Mouse (Mus musculus): ENCODE measurements at regions not wholly inside any gene's neighbourhood (a gene's known extent, or its start where the extent isn't known, plus 50 kb on each side); places are given as distances from the start of the nearest gene placed in this dataset.
A peak's percentile ranks its signal among the peaks of the same experiment; 100 is the strongest.

- no peak for DNase-seq
Measured at GRCm38 (mm10) chr11:10798079-10798478, 315.9 kb upstream of the Vwc2 start.

GRCm38 (mm10) chr11:10840191-10840590, 273.8 kb upstream of the Vwc2 start:
- DNase-seq = no peak

- DNase-seq = no peak
Measured at GRCm38 (mm10) chr11:10841083-10841482, 272.9 kb upstream of the Vwc2 start.

- DNase-seq = no peak
Measured at GRCm38 (mm10) chr11:10872267-10872666, 241.8 kb upstream of the Vwc2 start.

- DNase-seq = no peak
Measured at GRCm38 (mm10) chr11:10893302-10893701, 220.7 kb upstream of the Vwc2 start.

- peak; percentile 7 for DNase-seq
Measured at GRCm38 (mm10) chr11:10923998-10924397, 190.0 kb upstream of the Vwc2 start.

GRCm38 (mm10) chr11:10952914-10953313, 161.1 kb upstream of the Vwc2 start:
- no peak for DNase-seq

All from adrenal gland, postnatal 10 days (tissue).